Mouse (Mus musculus) hindbrain, embryonic 11.5 days (tissue): ENCODE measurements around the gene Vmn1r126. TPM values are rescaled to one million over a fixed set of nuclear protein-coding genes. Genes with fewer than 3 reads are reported as not detected.
"Not testable (repeated sequence)": the region's sequence is repeated elsewhere in the genome, so short reads cannot be mapped to it uniquely, and the experiment has no call there.

Experiments used
- ATAC-seq: fragments of 200-750 bp; cut with Nextera tagmentation; 2 replicates; pipeline ENCODE4 v1.8.0; 2017; ENCODE audit warnings: mild to moderate bottlenecking, moderate TSS enrichment, moderate library complexity; ENCODE audit not compliant: low FRiP score
- DNase-seq: peaks from one replicate; pipeline ENCODE4 v3.0.0-alpha.2; 2015; ENCODE audit warnings: low spot score
- H3K27ac ChIP-seq: fragments of 300-500 bp; sonication (generic); 2 replicates; pipeline ENCODE4 v1.5.1; 2014; ENCODE audit warnings: mild to moderate bottlenecking, low read depth, low read length
- H3K27me3 ChIP-seq: fragments of 300-500 bp; sonication (generic); 2 replicates; pipeline ENCODE4 v1.6.1; 2014; ENCODE audit warnings: mild to moderate bottlenecking, low read length, moderate library complexity, mixed read lengths; ENCODE audit not compliant: control insufficient read depth, insufficient read depth
- H3K36me3 ChIP-seq: fragments of 300-500 bp; sonication (generic); 2 replicates; pipeline ENCODE4 v1.6.1; 2014; ENCODE audit warnings: mild to moderate bottlenecking, low read length, moderate library complexity, mixed read lengths; ENCODE audit not compliant: control insufficient read depth, insufficient read depth
- H3K4me1 ChIP-seq: fragments of 300-500 bp; sonication (generic); replicated peaks from 2 replicates; pipeline ENCODE4 v1.6.1; 2014; ENCODE audit warnings: low read length, mixed read lengths; ENCODE audit not compliant: control insufficient read depth, insufficient read depth
- H3K4me2 ChIP-seq: fragments of 300-500 bp; sonication (generic); replicated peaks from 2 replicates; pipeline ENCODE4 v1.6.1; 2014; ENCODE audit warnings: mild to moderate bottlenecking, low read depth, low read length
- H3K4me3 ChIP-seq: fragments of 300-500 bp; sonication (generic); 2 replicates; pipeline ENCODE4 v1.5.1; 2014; ENCODE audit warnings: low read depth, low read length
- H3K9ac ChIP-seq: fragments of 300-500 bp; sonication (generic); 2 replicates; pipeline ENCODE4 v1.6.1; 2014; ENCODE audit warnings: low read depth, low read length
- H3K9me3 ChIP-seq: fragments of 300-500 bp; sonication (generic); 2 replicates; pipeline ENCODE4 v1.6.1; 2016; ENCODE audit warnings: low read length; ENCODE audit not compliant: control insufficient read depth
- WGBS: fragments of 180-500 bp; shearing (Covaris S2); extraction: QIAGEN DNeasy Blood & Tissue Kit; methylation state at CpG from one replicate; pipeline ENCODE4 v1.1.7; 2014; 5-methylcytosine and 5-hydroxymethylcytosine counted together
- polyA plus RNA-seq: library from polyadenylated mRNA; unstranded; fragments of >200 nt; fragmentation: Nextera tagmentation; extraction: Ambion mirVana; gene quantifications from 2 replicates; pipeline ENCODE4 v1.2.1, GENCODE M21; 2014

Gene Vmn1r126
- polyA plus RNA-seq: not detected in 2 replicates

- H3K9me3 ChIP-seq: not testable (repeated sequence)
- WGBS: no CpG with 5 or more reads among the region's 5 CpGs
Measured at GRCm38 (mm10) chr7:21301367-21301766, at the start of gene Vmn1r126. TSS of gene Vmn1r126 (minus strand) at chr7:21301467.

GRCm38 (mm10) chr7:21349073-21349472 lies 47.8 kb upstream of the Vmn1r126 start, which contains the start of gene Vmn1r128:
TSS of gene Vmn1r128 (plus strand) at chr7:21349373.
- ATAC-seq, H3K9ac ChIP-seq, H3K4me3 ChIP-seq, DNase-seq, H3K27ac ChIP-seq, H3K9me3 ChIP-seq, H3K4me1 ChIP-seq, H3K36me3 ChIP-seq, H3K4me2 ChIP-seq, H3K27me3 ChIP-seq: not testable (repeated sequence)
- WGBS: 70% methylated on average over 1 of the region's 1 CpGs

More at GRCm38 (mm10) chr7:21301367-21301766, at the start of gene Vmn1r126:
- H3K36me3 ChIP-seq, H3K9ac ChIP-seq, H3K27ac ChIP-seq, H3K4me2 ChIP-seq, H3K4me1 ChIP-seq, H3K4me3 ChIP-seq, DNase-seq, ATAC-seq, H3K27me3 ChIP-seq: not testable (repeated sequence)

- H3K9me3 ChIP-seq, DNase-seq, ATAC-seq, H3K36me3 ChIP-seq, H3K27me3 ChIP-seq, H3K27ac ChIP-seq, H3K4me3 ChIP-seq, H3K9ac ChIP-seq, H3K4me1 ChIP-seq, H3K4me2 ChIP-seq: not testable (repeated sequence)
- WGBS: no CpG with 5 or more reads among the region's 3 CpGs
Measured at GRCm38 (mm10) chr7:21319761-21320160, 18.5 kb upstream of the Vmn1r126 start, which contains the start of gene Vmn1r127. TSS of gene Vmn1r127 (minus strand) at chr7:21319861.

- H3K9me3 ChIP-seq, H3K27ac ChIP-seq, H3K9ac ChIP-seq, ATAC-seq, DNase-seq, H3K36me3 ChIP-seq, H3K27me3 ChIP-seq, H3K4me2 ChIP-seq, H3K4me3 ChIP-seq, H3K4me1 ChIP-seq: not testable (repeated sequence)
- 75% methylated on average over 3 of the region's 3 CpGs for WGBS
Measured at GRCm38 (mm10) chr7:21271879-21272278, 29.4 kb downstream of the Vmn1r126 start, which contains the start of gene Vmn1r125. TSS of gene Vmn1r125 (plus strand) at chr7:21272179.

- H3K4me2 ChIP-seq, H3K9me3 ChIP-seq, H3K27me3 ChIP-seq, H3K4me1 ChIP-seq, H3K9ac ChIP-seq, DNase-seq, ATAC-seq, H3K27ac ChIP-seq, H3K4me3 ChIP-seq, H3K36me3 ChIP-seq: not testable (repeated sequence)
- WGBS: 73% methylated on average over 4 of the region's 4 CpGs
Measured at GRCm38 (mm10) chr7:21260517-21260916, 40.8 kb downstream of the Vmn1r126 start, which contains the start of gene Vmn1r124. TSS of gene Vmn1r124 (minus strand) at chr7:21260617.

Other genes starting within 250 kb of the Vmn1r126 start
- gene Vmn1r120, start 247.7 kb downstream of the Vmn1r126 start, polyA plus RNA-seq: not detected in 2 replicates
- not detected in 2 replicates for gene Vmn1r121, start 203.0 kb downstream of the Vmn1r126 start, polyA plus RNA-seq
- gene Vmn1r122, start 167.3 kb downstream of the Vmn1r126 start, polyA plus RNA-seq: not detected in 2 replicates
- not detected in 2 replicates for gene Vmn1r123, start 139.3 kb downstream of the Vmn1r126 start, polyA plus RNA-seq
- not detected in 2 replicates for gene Gm5157, start 111.0 kb downstream of the Vmn1r126 start, polyA plus RNA-seq
- gene Vmn1r124, start 40.9 kb downstream of the Vmn1r126 start, polyA plus RNA-seq: not detected in 2 replicates
- not detected in 2 replicates for gene Vmn1r125, start 29.3 kb downstream of the Vmn1r126 start, polyA plus RNA-seq
- not detected in 2 replicates for gene Vmn1r127, start 18.4 kb upstream of the Vmn1r126 start, polyA plus RNA-seq
- gene Vmn1r128, start 47.9 kb upstream of the Vmn1r126 start, polyA plus RNA-seq: not detected in 2 replicates
- gene Vmn1r129, start 59.8 kb upstream of the Vmn1r126 start, polyA plus RNA-seq: not detected in 2 replicates
- not detected in 2 replicates for gene Gm6882, start 131.3 kb upstream of the Vmn1r126 start, polyA plus RNA-seq
- not detected in 2 replicates for gene Vmn1r130, start 210.3 kb upstream of the Vmn1r126 start, polyA plus RNA-seq
- not detected in 2 replicates for gene Vmn1r131, start 244.6 kb upstream of the Vmn1r126 start, polyA plus RNA-seq